Mouse (Mus musculus): ENCODE measurements at regions not wholly inside any gene's neighbourhood (a gene's known extent, or its start where the extent isn't known, plus 50 kb on each side); places are given as distances from the start of the nearest gene placed in this dataset.

GRCm38 (mm10) chr14:46606694-46607093, 153.6 kb upstream of the Cdkn3 start:
- no peak for TF ChIP-seq POLR2A (IDR thresholded peaks at IDR 0.05; ENCODE audit: low read depth, low read length)
- no peak for TF ChIP-seq CTCF (IDR thresholded peaks at IDR 0.05; ENCODE audit: extremely low read depth, insufficient read depth, insufficient read length, insufficient replicate concordance)

All from spleen, adult 2 months (tissue).